Mouse (Mus musculus): Measurements from ENCODE around the gene Trim7. TPM values are rescaled to one million over a fixed set of nuclear protein-coding genes. Genes with fewer than 3 reads are reported as not detected.
A peak's percentile ranks its signal among the peaks of the same experiment; 100 is the strongest.
"Not testable (repeated sequence)": the region's sequence is repeated elsewhere in the genome, so short reads cannot be mapped to it uniquely, and the experiment has no call there.

Trim7 gene
- total RNA-seq, 2 experiments from 2014 or later = 1.9 to 2.4 TPM

- DNase-seq (ENCODE audit: low spot score in 2 of 2) = peak; percentile 27 to 73
Measured at GRCm38 (mm10) chr11:48874465-48874864, 48.5 kb downstream of the Trim7 start.

DNA sequence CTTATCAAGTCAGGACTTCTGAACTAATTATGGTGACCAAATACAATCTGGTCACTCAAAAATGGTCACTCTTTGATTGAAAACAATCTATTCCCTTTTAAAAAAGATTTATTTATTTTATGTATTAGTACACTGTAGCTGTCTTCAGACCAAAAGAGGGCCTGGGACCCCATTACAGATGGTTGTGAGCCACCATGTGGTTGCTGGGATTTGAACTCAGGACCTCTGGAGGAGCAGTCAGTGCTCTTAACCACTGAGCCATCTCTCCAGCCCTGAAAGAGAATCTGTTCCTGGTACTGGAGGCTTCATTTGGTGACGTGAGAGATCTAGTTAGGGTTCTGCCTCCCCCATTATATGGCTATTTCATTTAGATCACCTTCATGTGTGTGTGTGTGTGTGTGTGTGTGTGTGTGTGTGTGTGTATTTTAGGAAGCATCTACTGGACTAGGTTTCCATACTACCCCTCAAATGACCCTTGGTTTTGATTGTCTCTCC is 49.5 kb downstream of the Trim7 start:
- DNase-seq (ENCODE audit: low spot score in 2 of 2) = not testable (repeated sequence)

GRCm38 (mm10) chr11:48876680-48877079 is 50.7 kb downstream of the Trim7 start:
- no peak for DNase-seq (ENCODE audit: low spot score in 2 of 2)

- DNase-seq (ENCODE audit: low spot score in 2 of 2) = no peak
Measured at GRCm38 (mm10) chr11:48898812-48899431, 73.0 kb downstream of the Trim7 start.

- DNase-seq (ENCODE audit: low spot score in 2 of 2) = not testable (repeated sequence)
Measured at GRCm38 (mm10) chr11:48900654-48901566, 75.0 kb downstream of the Trim7 start.

- DNase-seq (ENCODE audit: low spot score in 2 of 2) = not testable (repeated sequence)
Measured at GRCm38 (mm10) chr11:48901567-48901930, 75.6 kb downstream of the Trim7 start.

Other genes starting within 250 kb of the Trim7 start
- gene Rack1, start 25.8 kb upstream of the Trim7 start, total RNA-seq (2021) = 100 to 1,000 TPM; 237 to 246 TPM
- 10 to 100 TPM; 58.1 to 62.3 TPM for gene Trim41, start 8.8 kb upstream of the Trim7 start, total RNA-seq (2021)
- gene Gm12184, start 515 bp downstream of the Trim7 start, total RNA-seq (2021) = 1 to 10 TPM in 1 of 2 experiments, under 1 TPM in 1; 0.38 to 1.1 TPM
- gene Irgm1, start 45.5 kb downstream of the Trim7 start, total RNA-seq (2021) = 1 to 10 TPM; 5.6 to 5.8 TPM
- gene Gm5431, start 76.1 kb downstream of the Trim7 start, total RNA-seq (2021) = under 1 TPM in 1 of 2 experiments, not detected in 1; 0.23 TPM
- 1 to 10 TPM in 1 of 2 experiments, under 1 TPM in 1; 0.84 to 1.7 TPM for gene Psme2b, start 120.0 kb downstream of the Trim7 start, total RNA-seq (2021)
- not detected for gene Olfr56, start 152.7 kb downstream of the Trim7 start, total RNA-seq (2021)
- under 1 TPM; 0.96 to 0.99 TPM for gene 9930111J21Rik1, start 153.3 kb downstream of the Trim7 start, total RNA-seq (2021)
- under 1 TPM; 0.12 to 0.18 TPM for gene Gm12185, start 166.1 kb downstream of the Trim7 start, total RNA-seq (2021)
- gene Tgtp1, start 168.0 kb downstream of the Trim7 start, total RNA-seq (2021) = 1 to 10 TPM in 1 of 2 experiments, under 1 TPM in 1; 0.22 to 1.1 TPM
- gene 9930111J21Rik2, start 225.1 kb downstream of the Trim7 start, total RNA-seq (2021) = 1 to 10 TPM; 1.1 to 1.4 TPM
- not detected for gene Tgtp2, start 238.1 kb downstream of the Trim7 start, total RNA-seq (2021)

Measured in layer of hippocampus, adult 18-20 months (tissue).